Mouse (Mus musculus) R1 (cell line): Measurements from ENCODE around the gene Mlc1.

Source experiments
- DNase-seq: peaks from one replicate; pipeline ENCODE4 v3.0.0-alpha.2; 2018; ENCODE audit warnings: low read depth, low spot score

Mlc1 gene

GRCm38 (mm10) chr15:88937291-88937650, 41.5 kb downstream of the Mlc1 start:
- DNase-seq = no peak

GRCm38 (mm10) chr15:88936619-88937290, 42.1 kb downstream of the Mlc1 start:
- peak; percentile 30 for DNase-seq

- DNase-seq = no peak
These were observed 44.7 kb downstream of the Mlc1 start for GRCm38 (mm10) chr15:88934141-88934540.

GRCm38 (mm10) chr15:88932667-88933066, 46.1 kb downstream of the Mlc1 start:
- DNase-seq = no peak

GRCm38 (mm10) chr15:88921992-88922310, 56.9 kb downstream of the Mlc1 start:
- no peak for DNase-seq

GRCm38 (mm10) chr15:88921131-88921991, 57.4 kb downstream of the Mlc1 start:
- peak; percentile 82 for DNase-seq

GRCm38 (mm10) chr15:88920065-88920464, 58.7 kb downstream of the Mlc1 start:
- DNase-seq = no peak

- DNase-seq = peak; percentile 74
These were observed 59.5 kb downstream of the Mlc1 start for GRCm38 (mm10) chr15:88919328-88919727.

- no peak for DNase-seq
These were observed 61.7 kb downstream of the Mlc1 start for GRCm38 (mm10) chr15:88917126-88917525.

GRCm38 (mm10) chr15:88916366-88916765, 62.4 kb downstream of the Mlc1 start:
- DNase-seq = peak; percentile 81

- DNase-seq = no peak
These were observed 63.8 kb downstream of the Mlc1 start for GRCm38 (mm10) chr15:88915046-88915445.

- peak; percentile 22 for DNase-seq
These were observed 72.5 kb downstream of the Mlc1 start for GRCm38 (mm10) chr15:88906347-88906746.
